Mouse (Mus musculus): ENCODE measurements around the gene Csk.

Gene Csk

GRCm38 (mm10) chr9:57657843-57658242, 4.4 kb upstream of the Csk start:
- DNase-seq (ENCODE audit: low spot score) = no peak

DNA sequence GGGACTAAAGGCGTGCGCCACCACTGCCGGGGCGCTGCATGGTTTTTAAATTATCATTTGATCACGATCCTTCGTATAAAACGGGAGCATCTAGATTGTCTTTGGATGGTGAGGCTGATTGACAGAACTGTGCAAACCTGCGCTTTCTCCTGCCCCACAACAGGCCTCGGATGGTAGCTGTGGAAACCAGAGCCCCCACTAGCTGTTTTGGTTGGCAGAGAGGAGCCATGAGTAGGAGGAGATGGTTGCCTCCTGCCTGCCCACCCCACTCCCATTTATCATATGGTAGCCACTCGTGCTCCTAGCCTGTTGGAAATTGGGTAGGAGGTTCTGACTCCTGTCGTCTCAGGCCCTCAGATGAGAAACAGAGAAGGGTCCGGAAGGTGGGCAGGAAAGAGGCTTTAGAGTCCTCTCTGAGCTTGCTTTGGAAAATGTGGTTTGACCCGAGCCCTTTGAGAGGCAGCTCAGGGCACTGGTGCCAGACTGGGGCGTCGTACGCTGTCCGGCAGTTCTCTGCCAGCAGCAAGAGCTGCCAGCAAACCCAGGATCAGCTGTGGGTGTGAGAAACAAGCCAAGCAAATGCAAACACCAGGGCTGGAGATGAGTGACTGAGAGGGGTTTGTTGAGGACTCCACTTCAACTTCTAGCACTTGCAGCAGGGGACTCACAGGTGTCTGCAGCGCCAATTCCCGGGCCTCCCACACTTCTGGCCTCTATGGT, 3.4 kb upstream of the Csk start:
- DNase-seq (ENCODE audit: low spot score) = no peak

DNA sequence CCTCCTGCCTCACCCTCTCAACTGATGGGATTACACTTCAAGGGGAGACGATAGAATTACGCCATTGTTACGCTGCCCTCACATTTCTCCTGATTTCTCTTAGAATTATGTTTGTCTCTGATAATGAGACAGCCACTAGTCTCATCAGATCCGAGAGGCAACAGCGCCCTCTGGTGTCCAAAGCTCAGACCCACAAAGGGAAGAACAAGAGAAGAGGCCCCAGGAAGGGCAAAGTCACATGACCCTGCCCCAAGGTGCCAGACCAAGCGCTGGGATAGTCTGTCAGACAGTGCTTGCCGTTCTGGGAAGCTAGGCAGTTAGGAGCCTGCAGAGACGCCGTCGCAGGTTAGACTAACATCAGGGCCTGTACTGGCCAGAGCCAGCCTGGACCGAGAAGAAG, 2.3 kb upstream of the Csk start:
- DNase-seq (ENCODE audit: low spot score) = peak; percentile 94

DNA sequence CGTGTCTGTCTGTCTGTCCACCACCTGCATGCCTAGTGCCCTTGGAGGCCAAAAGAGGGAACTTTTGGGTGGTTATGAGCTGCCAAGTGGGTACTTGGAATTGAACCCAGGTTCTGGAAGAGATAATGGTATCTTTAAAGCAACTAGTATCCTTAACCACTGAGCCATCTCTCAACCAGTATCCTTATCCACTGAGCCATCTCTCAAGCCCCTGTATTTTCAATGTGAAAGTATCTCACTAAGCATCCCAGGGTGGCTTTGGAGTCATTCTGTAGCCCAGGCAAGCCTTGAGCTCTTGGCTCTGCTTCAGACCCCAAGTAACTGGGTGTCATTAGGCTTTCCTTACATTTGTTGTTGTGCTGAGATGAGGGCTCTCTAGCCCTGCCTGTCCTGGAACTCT, 1.5 kb upstream of the Csk start:
- no peak for DNase-seq (ENCODE audit: low spot score)

- no peak for DNase-seq (ENCODE audit: low spot score)
These were observed 576 bp downstream of the Csk start for GRCm38 (mm10) chr9:57652855-57653254.

GRCm38 (mm10) chr9:57652351-57652750, 1.1 kb downstream of the Csk start:
- DNase-seq (ENCODE audit: low spot score) = no peak

- peak; percentile 35 for DNase-seq (ENCODE audit: low spot score)
These were observed 2.6 kb downstream of the Csk start for GRCm38 (mm10) chr9:57650786-57651311.

GRCm38 (mm10) chr9:57650130-57650785, 3.2 kb downstream of the Csk start:
- DNase-seq (ENCODE audit: low spot score) = no peak

DNA sequence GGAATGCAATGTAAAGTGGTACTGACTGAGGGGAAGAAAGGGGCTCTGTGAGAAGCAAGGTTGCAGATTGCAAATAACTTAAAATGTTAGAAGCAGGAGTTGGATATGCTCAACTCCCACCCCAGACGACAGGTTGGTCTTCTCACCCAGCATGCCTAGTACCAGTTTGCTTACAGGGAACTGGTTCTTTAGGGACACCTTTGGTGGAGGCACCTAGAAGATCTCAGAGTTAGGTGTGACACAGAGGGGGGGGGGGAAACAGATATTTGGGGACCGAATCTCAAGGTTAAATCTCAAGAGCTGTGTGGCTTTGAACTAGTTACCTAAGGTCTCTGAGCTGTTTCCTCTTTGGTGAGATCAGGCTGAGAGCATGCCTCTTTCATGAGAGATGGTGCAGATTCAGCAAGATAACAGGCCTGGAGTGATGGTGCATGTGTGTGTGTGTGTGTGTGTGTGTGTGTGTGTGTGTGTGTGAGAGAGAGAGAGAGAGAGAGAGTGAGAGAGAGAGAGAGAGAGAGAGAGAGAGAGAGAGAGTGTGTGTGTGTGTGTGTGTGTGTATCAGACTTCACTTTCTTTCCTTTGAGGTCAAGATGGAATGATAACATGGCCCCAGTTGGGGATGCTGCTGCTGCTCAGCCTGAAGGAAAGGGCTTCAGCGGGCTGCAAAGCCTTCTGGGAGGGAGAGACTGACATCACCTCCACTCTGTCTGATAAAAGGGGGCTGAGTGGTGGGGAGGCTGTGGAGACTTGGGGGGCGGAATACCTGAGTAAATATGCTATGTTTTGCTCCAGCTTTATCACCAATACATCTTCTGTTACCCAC, 5.9 kb downstream of the Csk start:
- no peak for DNase-seq (ENCODE audit: low spot score)

DNA sequence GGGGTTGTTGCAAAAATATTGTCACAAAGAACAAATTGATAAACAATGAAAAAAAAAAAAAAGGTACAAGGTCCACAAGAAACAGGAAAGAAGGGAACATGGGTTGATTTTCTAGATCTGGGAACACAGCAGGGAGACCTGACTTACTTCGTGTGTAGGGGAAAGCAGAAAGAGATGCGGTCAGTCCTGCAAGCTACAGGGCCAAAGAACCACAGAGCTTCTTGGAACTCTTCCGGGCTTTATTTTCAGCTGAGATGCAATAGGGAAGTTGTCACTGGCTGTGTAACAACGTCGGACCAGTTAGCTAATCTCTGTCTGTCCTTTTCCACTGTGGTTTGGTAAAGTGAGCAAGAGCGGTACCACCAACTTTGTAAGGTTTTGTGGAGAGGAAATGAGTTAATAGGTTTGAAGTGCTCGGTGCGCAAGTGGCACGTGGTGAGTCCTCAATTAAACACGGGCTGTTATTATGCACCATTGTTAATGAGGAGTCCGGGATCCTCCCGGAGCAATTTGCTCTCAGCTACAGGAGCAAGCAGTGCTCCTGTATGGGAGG, 6.8 kb downstream of the Csk start:
- DNase-seq (ENCODE audit: low spot score) = no peak

DNA sequence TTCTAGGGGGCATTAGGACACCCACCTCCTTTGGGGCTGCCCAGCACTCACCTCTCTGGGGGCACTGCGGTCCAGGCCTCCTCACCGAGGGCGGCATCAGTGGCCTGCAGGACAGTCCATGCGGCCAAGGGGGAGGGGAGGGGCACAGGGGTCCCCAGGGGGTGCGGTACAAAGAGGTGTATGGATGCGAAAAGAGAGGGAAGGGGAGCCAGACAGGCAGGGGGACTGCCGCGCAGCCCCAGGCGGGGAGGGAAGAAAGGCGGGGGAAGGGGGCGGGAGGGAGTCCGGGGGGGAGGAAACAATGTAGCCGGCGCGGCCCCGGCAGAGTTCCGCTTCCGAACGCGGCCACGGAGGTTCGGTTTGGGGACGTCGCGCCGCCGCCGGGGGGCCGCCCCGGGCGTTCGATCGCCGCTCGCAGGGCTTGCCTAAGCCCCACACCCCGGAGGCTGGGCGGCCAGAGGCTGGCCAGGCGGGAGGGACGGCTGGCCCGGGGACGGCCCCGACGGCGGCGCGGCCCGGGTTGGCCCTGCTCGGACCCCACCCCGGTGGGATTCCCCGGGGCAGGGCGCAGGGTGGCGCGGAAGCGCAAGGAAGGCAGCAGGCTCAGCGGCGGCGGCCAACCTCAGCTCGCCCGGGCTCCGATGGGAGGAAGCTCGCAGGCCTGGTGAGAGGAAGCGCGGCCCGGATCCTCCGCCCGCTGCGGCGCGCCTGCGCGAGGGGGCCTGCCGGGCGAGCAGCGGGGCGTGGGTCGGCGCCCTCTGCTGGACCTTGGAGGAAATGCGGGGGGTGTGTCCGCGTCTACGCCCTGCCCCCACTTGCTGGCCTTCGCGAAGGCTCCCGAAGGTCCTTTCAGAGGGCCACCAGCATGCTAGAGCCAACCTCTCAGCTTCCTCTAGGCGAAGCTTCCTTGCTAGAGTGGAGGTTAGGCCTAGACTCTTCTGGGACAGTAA, 8.2 kb downstream of the Csk start:
- peak; percentile 92 for DNase-seq (ENCODE audit: low spot score)

- DNase-seq (ENCODE audit: low spot score) = peak; percentile 30
These were observed 8.9 kb downstream of the Csk start for GRCm38 (mm10) chr9:57644442-57644943.

DNA sequence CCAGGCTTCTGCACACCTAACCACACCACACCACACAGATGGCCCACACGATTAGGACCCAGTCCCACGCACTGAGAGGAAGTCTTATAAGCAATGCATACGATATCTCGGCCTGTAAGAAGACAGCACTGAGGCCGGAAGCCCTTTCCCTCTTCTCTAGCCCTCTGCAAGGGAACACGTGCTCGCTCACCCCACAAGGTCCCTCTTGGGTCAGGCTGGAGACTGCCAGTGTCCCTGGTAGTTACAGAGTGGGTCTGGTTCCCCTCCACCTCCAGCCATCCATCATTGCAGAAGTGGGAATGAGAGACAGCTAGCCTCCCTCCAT, 9.6 kb downstream of the Csk start:
- no peak for DNase-seq (ENCODE audit: low spot score)

DNA sequence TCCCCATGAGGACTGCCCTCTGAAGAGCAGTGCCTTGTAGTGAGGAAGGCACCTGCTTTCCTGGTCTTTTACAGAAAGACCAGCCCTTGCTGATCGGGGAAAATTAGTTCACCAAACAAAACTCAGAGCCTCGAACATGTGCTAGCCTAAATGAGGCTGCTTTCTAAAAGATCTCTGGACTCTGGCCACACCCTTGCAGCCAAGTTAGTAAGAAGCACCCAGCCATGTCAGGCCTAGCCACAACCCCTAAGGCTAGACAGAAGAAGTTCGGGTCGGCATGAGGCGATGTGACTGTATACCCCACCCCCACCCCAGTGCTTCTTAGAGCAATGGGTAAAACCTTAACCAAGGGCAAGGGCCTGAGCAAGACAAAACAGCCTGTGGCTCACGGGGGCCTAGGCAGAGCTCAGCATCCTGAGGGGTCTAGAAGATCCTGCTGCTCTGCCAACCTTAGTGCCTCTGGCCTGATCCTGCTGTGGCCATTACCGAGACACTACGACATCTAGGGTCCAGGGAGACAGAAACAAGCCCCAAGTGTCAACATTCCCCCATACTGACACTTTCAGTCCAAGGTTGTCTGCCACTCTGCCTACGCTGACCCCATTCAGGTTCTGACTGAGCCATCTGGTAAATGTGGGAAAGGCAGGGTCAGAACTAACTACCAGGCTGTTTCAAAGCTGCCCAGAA, 10.1 kb downstream of the Csk start:
- no peak for DNase-seq (ENCODE audit: low spot score)

DNA sequence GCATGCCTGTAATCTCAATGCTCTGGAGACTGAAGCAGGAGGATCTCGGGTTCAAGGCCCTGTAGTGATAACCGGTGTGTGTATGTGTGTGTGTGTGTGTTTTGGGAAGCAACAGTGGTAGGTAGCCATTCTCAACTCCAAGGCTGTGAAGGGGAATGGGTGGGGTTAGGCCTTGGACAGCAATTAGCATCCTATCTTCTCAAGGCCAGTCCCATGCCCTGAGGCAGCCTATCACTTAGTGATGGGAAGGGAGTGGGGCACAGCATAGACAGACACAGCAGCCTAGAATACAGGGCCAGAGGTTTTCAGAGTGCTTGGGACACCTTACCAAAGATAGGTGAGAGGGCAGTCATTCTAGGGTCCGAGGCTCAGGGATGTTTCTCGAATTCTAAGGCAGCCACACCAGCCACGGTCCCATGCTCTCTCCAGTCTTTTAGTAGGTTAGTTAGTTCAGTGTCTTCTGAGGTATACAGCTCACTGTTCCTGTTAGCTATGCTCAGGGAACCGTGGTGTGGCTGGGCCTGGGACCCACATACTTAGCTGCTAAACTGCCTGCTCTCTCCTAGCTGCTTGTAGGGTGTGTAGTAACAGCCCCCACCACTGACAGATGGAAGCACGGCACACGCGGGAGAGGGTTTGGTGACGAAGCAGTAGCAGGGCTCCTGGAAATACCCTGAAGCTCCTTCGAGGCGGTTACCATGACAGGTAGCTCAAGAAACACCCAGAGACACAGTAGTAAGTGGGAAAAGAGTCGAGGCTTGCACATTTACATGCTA, 11.5 kb downstream of the Csk start:
- no peak for DNase-seq (ENCODE audit: low spot score)

GRCm38 (mm10) chr9:57641022-57641421, 12.4 kb downstream of the Csk start:
- DNase-seq (ENCODE audit: low spot score) = no peak

DNA sequence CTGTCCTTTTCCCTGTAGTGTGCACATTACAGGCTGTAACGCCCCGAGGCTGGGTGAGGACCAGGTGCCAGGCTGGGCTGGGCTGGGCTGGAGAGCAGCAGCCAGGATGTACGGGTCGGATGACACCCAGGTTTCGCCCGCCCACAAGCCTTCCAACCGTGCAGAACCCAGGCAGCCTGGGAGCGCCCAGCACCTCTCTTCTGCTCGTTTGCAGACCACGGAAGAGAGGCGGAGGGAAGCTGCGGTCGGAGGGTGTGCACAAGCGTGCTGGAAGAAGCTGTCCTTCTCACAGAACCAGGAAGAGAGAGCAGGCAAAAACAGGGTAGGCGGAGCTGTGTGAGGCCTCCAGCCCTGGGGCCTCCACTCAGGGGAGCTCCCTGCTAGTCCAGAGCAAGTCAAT, 13.0 kb downstream of the Csk start:
- DNase-seq (ENCODE audit: low spot score) = peak; percentile 66

DNA sequence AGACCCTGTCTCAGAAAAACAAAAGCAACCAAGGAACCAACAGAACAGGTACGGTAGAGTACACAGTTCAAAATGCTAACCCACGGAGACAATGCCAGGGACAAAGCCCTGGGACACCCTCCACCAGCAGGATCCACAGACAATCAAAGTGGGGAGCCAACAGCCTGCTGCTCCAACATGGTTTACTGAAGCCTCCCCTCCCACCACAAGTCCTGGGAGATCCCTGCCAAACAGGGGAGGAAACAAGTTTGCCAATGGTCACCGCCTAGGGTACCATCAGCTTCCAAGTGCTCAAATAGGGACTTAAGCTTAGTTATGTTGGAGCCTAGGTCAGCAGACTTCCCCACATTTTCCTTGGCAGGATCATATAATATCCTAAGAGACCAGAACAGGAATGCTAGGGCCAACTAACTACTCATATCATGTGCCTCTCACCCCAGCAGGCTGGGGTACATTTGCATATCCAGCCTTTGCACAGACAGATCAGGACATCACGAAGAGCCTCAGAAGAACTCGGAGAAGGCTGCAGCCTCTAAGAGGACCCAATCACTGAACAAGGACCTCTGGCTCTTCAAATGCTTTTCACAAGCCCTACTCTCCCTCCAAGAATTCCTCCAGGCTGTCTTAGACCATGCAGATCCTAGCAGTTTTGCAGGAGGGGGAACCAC, 13.6 kb downstream of the Csk start:
- no peak for DNase-seq (ENCODE audit: low spot score)

Measured in MN1 (cell line).